Mouse (Mus musculus): ENCODE results near the gene Aida.
"Not testable (repeated sequence)": the region's sequence is repeated elsewhere in the genome, so short reads cannot be mapped to it uniquely, and the experiment has no call there.

The Aida gene

GRCm38 (mm10) chr1:183296465-183296864 lies at the start of gene Aida:
Gene Aida, plus strand, starts transcription at chr1:183296590.
- peak in 1 of 2 experiments; percentile 56 for DNase-seq

GRCm38 (mm10) chr1:183248144-183248543 lies 48.2 kb upstream of the Aida start:
- no peak for DNase-seq

DNA sequence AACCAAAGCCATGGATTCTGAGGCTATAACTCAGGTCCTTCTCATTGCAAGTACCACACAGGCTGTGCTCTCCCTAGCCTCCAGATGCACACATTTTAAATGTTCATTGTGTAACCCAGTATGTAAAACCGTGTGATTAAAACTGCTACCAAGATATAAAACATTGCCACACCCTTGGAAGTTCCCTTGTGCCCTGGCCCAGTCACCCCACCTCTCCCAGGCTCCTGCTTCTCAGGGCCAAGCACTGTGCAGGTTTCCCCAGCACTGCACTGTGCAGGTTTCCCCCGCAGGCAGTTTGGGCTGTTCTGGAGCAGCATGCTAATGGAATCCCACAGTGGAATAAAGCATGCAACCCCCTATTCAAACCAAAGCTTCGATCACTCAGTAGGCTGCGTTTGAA lies 45.8 kb upstream of the Aida start:
- DNase-seq, result no peak

- no peak for DNase-seq
Observed at GRCm38 (mm10) chr1:183251818-183252217, 44.6 kb upstream of the Aida start.

- no peak for DNase-seq
Observed at GRCm38 (mm10) chr1:183252574-183252973, 43.8 kb upstream of the Aida start.

GRCm38 (mm10) chr1:183264145-183265008 lies 32.0 kb upstream of the Aida start:
- DNase-seq, result no peak

- no peak for DNase-seq
Observed at GRCm38 (mm10) chr1:183265921-183266467, 30.4 kb upstream of the Aida start.

DNA sequence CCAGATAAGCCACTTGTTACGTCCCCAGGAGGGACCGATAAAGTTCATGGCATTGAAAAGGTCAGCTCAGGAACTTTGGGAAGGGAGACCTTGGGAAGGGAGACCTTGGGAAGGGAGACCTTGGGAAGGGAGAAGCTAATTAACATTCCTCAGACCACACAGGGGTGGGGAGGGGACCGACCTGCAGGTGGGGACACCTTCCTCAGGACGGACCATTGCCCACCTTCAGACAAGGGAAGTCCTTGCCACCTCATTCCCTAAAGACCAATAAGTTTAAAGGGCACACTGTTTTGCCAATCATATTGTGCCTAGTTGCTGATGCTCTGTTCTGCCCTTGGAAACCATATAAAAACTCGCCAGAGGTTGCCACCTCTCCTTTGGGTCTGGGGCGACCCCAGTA lies 28.7 kb upstream of the Aida start:
- DNase-seq, result no peak

DNA sequence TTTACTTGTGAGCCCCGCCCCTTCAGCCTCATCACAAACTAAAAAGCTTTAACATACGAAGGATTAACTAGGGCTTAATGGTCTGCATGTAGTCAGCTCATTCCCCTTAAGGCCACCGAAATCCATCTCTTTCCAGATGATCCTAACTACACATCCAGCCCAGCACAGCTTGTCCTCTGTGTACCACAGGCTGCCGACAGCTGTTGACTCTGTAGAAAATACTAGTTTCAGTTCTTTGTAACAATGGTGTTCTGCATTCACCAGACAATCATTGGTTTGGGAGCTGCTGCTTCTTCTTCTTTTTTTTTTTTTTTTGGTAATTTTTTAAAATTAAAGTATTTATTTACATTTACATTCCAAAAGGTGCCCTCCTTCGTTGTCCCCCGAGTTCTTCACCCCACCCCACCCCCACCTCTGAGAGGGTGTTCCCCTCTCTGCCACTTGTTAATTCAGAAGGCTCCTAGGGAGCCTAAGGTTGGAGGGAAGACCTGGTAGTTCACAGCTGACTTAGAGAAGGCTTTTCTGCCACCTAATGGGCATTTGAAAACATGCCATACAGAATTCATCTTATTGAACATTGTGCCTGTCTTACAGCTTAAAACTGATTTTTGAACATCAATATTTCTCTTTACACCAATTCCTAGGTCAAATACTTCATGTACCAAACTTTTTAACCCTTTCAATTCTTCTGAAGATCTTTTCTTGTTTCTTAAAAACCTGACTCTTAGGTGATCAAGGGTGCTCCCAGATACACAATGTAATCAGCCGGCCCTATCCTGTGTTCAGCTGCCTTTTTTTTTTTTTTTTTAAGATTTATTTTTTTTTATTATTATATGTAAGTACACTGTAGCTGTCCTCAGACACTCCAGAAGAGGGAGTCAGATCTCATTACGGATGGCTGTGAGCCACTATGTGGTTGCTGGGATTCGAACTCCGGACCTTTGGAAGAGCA lies 23.2 kb upstream of the Aida start:
- peak; percentile 12 to 24 for DNase-seq

DNA sequence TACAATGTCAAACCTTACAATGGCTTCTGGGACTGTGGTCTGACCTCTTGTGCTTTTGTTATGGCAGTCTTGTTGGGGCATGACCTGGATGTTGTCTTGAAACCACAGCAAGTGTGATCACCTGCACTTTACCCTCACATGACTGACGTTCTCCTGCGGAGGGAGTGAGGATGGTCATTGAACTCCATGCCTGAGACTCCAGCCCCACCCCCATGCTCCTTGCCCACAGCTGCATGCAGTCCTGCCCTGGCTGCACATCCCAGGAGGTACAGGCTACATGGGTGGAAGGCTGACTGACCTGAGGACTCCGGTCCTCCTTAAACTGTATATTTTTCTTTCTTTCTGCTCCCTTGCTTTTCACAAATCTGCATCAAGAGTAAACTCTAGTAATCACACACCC lies 22.0 kb upstream of the Aida start:
- DNase-seq, result no peak

- no peak for DNase-seq
Observed at GRCm38 (mm10) chr1:183275763-183276162, 20.6 kb upstream of the Aida start.

DNA sequence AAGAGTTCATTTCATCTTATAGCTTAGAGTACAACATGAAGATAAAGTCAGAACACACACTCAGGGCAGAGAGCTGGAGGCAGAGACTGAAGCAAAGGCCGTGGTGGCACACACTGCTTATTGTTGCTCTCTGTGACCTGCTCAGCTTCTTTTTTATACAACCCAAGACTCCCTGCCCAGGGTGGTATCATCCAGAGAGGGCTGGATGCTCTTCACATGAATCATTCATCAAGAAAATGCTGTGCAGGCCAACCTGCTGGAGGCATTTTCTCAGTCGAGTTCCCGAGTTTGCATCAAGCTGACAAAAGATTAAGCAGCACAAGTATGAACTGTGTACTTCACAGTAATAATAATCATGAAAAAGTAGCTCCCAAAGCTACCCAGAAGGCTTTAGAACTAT lies 8.0 kb upstream of the Aida start:
- DNase-seq, result no peak

DNA sequence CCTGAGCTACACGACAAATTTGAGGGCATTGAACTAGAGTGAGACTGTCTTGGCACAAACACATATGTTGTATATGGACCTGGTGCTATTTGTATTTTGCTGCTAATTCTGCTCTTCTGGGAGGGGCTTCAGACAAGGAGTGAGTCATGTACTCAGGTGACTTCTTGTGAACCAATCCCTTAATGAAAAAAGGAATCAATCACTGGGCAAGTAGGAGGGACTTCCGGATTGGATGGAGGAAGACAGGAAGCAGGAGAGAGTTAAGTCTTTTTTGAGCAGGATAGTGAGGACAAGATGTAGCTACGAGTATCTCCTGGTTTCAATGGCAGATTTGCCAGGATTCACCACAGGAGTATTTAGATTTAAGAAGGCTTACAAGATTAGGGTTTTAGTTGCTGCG lies 6.8 kb upstream of the Aida start:
- no peak for DNase-seq

- DNase-seq, result peak; percentile 96 to 97
Observed at GRCm38 (mm10) chr1:183296877-183297383, 540 bp downstream of the Aida start, which contains the start of gene Brox. Gene Brox, minus strand, starts transcription at chr1:183297269.

DNA sequence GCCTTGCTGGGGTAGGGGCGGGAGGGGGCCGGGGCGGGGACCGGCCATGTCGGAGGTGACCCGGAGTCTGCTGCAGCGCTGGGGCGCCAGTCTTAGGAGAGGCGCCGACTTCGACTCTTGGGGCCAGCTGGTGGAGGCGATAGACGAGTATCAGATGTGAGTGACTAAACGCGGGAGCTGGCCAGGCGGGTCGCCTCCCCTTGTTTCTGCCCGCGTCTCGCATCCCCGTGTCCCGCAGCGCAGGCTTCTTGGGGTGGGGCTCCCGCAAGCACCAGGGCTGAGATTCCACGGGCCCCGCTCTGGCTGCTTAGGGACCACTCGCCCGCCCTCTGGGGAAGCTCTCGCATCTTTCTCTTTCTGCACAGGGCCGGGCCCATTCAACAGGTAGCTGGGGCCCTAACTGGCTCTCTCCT lies 1.1 kb downstream of the Aida start:
- peak in 1 of 2 experiments; percentile 59 for DNase-seq

- DNase-seq, result no peak
Observed at GRCm38 (mm10) chr1:183297886-183298489, 1.6 kb downstream of the Aida start.

DNA sequence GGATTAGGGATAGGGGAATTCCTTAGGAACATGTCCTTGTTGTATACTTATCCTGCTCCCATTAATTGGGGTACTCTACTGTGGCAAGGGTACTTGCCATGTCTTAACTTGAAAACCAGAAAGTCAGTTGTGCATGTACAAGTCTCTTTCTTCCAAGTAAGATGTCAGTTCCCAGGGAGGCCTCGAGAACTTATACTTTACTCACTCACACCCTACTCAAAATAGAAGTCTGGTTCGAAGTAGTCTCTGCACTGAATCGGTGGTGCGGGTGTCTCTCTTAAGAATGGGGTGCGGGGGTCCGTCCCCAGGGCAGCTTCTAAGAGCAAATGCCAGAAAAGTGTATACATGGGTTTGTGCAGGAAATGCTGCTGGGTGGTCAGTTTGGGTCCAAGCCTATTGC lies 2.8 kb downstream of the Aida start:
- peak; percentile 81 to 88 for DNase-seq

GRCm38 (mm10) chr1:183307555-183307954 lies 11.2 kb downstream of the Aida start:
- no peak for DNase-seq

DNA sequence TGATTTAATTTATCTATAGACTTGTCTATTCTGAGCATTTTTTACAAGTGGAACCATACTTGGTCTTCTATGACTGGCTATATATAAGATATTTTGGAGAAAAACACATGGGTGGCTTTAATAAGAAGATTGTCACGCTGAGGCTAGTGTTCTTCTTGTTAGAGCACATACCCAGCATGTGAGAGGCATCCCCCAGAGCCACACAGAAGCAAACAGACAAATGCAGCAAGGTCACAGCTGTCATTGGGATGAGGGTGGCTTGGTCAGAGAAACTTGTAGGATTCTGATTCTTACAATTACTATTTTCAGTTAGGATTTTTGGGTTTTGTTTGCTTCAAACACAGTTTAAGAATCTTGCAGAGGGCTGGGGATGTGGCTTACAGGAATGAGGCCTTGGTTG lies 12.1 kb downstream of the Aida start:
- no peak for DNase-seq

DNA sequence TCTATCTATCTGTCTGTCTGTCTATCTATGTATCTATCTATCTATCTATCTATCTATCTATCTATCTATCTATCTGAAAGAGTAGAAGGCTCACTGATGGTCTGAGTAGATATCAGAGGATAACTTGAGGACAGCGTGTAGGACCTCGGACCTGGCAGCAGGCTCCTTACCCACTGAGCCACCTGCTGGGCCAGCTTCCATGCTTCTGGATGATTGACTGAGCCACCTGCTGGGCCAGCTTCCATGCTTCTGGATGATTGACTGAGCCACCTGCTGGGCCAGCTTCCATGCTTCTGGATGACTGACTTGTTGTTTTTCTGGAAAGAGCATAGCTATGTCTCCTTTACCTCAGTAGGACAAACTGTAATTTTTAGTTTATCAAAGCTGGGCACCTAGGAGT lies 13.2 kb downstream of the Aida start:
- DNase-seq, result not testable (repeated sequence)

GRCm38 (mm10) chr1:183312076-183312475 lies 15.7 kb downstream of the Aida start:
- no peak for DNase-seq

DNA sequence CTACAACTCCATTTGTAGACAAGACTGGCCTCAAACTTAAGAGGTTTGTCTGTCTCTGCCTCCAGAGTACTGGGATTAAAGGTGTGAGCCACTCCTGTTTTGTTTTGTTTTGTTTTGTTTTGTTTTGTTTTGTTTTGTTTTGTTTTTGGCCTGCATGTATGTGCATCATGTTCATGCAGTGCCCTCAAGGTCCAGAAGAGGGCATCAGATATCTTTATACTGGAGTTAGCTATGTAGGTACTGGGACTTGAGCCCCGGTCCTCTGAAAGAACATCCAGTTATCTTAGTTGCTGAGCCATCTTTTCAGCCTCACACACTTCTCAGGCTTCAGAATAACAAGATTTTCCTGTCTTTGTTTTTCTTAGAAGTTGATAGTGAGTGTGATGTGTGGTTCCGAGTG lies 19.4 kb downstream of the Aida start:
- DNase-seq, result peak in 1 of 2 experiments; percentile 36

GRCm38 (mm10) chr1:183320708-183321107 lies 24.3 kb downstream of the Aida start:
- DNase-seq, result no peak

Measured in cerebellum, postnatal 14 days (tissue).